In genomic region chr5:136243851-136244761, GRCm38 (mm10) we compare ENCODE assay signal across 9 mouse cellular contexts. TPM values are rescaled to one million over a fixed set of nuclear protein-coding genes. Genes with fewer than 3 reads are reported as not detected.
DNase-seq lines count a peak whose midpoint lies in the region; ATAC-seq lines count a peak whose summit lies in the region.
"Had no signal": no experiment of that assay in that cellular context is flagged by ENCODE, and none has a peak within 500 bp of the region (broad histone marks: within the 10 kb centered on the region; RNA-seq: fewer than 3 reads in every experiment).

No protein-coding gene starts in this region.

- peak overlapping the region; percentile 68 for H3K4me3 ChIP-seq in midbrain, embryonic 10.5 days

- no peak for ATAC-seq in cerebellum, adult (ENCODE audit: insufficient number of reproducible peaks, low FRiP score, low TSS enrichment)
- no peak for ATAC-seq in erythroid progenitor cell, adult 5-6 weeks (replicated peaks; ENCODE audit: low FRiP score, poor library complexity, severe bottlenecking)

- peaks cover 6% of the 10 kb centered on the region for H3K36me3 ChIP-seq in midbrain, embryonic 10.5 days
- H3K36me3 ChIP-seq: G1E had no signal

- peak overlapping the region; percentile 90 for H3K27ac ChIP-seq in midbrain, embryonic 10.5 days (replicated peaks)

- DNase-seq in cerebellum, adult 8-10 months: peak; percentile 19
- peak; percentile 23 for DNase-seq in thymus, postnatal 0 days (ENCODE audit: low spot score)
- no peak for DNase-seq in thymus, adult 18-20 months
- peak; percentile 10 to 13 for DNase-seq in frontal cortex, postnatal 36 days (ENCODE audit: low spot score in 2 of 2)
- peak; percentile 33 for DNase-seq in kidney, postnatal 14 days
- DNase-seq in midbrain, embryonic 10.5 days (ENCODE audit: low spot score): peak; percentile 72

- WGBS in midbrain, embryonic 10.5 days: under 1% methylated on average over 66 of the region's 67 CpGs

- H3K4me1 ChIP-seq in midbrain, embryonic 10.5 days: peaks cover 63% of the 10 kb centered on the region

- H3K9me3 ChIP-seq in midbrain, embryonic 10.5 days (replicated peaks): no peaks in the 10 kb centered on the region

- peaks cover 13% of the 10 kb centered on the region for H3K27me3 ChIP-seq in midbrain, embryonic 10.5 days (ENCODE audit: low read depth, poor library complexity, severe bottlenecking)

RNA-seq across cellular contexts. Expression of gene Sh2b2, which starts 2.2 kb away (rescaled TPM):
- 2.6 and 2.7 TPM in 2 replicates for polyA plus RNA-seq in thymus, postnatal 0 days (2015; fragmentation: Nextera tagmentation; extraction: Ambion mirVana)
- polyA plus RNA-seq in midbrain, embryonic 10.5 days (2016; fragmentation: Nextera tagmentation; extraction: Ambion mirVana): 13.2 and 13.7 TPM in 2 replicates
- 4.0 and 7.5 TPM in 2 replicates for total RNA-seq in erythroid progenitor cell, adult 5-6 weeks (2015; ENCODE audit: low replicate concordance)
- 0.13 and 2.3 TPM in 2 replicates for total RNA-seq in erythroid progenitor cell, adult 5-6 weeks (2017; ENCODE audit: low replicate concordance)
- polyA plus RNA-seq: G1E had no signal

RNA-seq across cellular contexts. Expression of gene Prkrip1, which starts 45.3 kb away (rescaled TPM):
- 60.0 and 65.9 TPM in 2 replicates for polyA plus RNA-seq in thymus, postnatal 0 days (2015; fragmentation: Nextera tagmentation; extraction: Ambion mirVana)
- polyA plus RNA-seq in midbrain, embryonic 10.5 days (2016; fragmentation: Nextera tagmentation; extraction: Ambion mirVana): 67.7 and 72.9 TPM in 2 replicates
- total RNA-seq in erythroid progenitor cell, adult 5-6 weeks (2015; ENCODE audit: low replicate concordance): 1.8 and 2.5 TPM in 2 replicates
- total RNA-seq in erythroid progenitor cell, adult 5-6 weeks (2017; ENCODE audit: low replicate concordance): 23.2 and 25.9 TPM in 2 replicates

Comparison
In these comparisons a context has a peak if more than half of its experiments do, and no peak if none do; other contexts are left out.
1. DNase-seq: peak in cerebellum, adult 8-10 months (single experiment), thymus, postnatal 0 days (single experiment), frontal cortex, postnatal 36 days (2 of 2), kidney, postnatal 14 days (single experiment) and midbrain, embryonic 10.5 days (single experiment); none in thymus, adult 18-20 months (0 of 2).